Mouse (Mus musculus) liver, adult 2 months (tissue): ENCODE data around the gene Adgrd1.

Experiments
- CTCF ChIP-seq: fragments of 200-500 bp; IDR thresholded peaks from 2 replicates; pipeline ENCODE4 v1.5.1; 2011; ENCODE audit warnings: low read depth, low read length, control low read depth
- POLR2A ChIP-seq: fragments of 200-500 bp; IDR thresholded peaks from 2 replicates; pipeline ENCODE4 v1.6.1; 2011; ENCODE audit warnings: low read length, control low read depth; ENCODE audit not compliant: insufficient read depth; ENCODE audit errors: extremely low read depth

DNA sequence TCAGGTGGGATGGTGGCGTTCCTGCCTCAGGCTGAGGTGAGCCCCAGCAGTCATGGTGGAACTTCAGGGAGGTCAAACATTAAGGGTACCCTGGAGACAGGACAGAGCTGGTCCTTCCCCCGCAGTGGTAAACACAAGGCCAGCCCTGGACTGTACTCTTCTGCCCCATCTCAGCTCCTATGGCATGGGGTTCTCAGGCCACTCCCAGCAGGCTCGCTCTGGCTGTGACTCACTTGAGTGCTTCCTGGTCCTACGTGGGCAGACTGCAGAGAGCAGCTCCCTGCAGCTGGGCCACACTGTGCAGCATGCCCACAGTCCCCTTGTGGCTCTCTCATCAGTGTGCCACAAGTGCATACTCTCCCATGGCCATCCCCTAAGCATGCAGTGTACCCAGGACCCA lies 112.3 kb downstream of the Adgrd1 start:
- TF ChIP-seq CTCF (no peak), POLR2A (no peak)
